Mouse (Mus musculus): ENCODE measurements around the gene Fbn1.

- TF ChIP-seq CTCF (IDR thresholded peaks at IDR 0.05; ENCODE audit: borderline replicate concordance, extremely low read depth, insufficient read depth, insufficient read length) (no peak), POLR2A (IDR thresholded peaks at IDR 0.05; ENCODE audit: borderline replicate concordance, extremely low read depth, insufficient read depth, insufficient read length, poor library complexity, severe bottlenecking) (no peak)
Measured at GRCm38 (mm10) chr2:125319651-125320050, 188.1 kb downstream of the Fbn1 start.

Data from brain, embryonic 14.5 days (tissue).